Mouse (Mus musculus) heart, postnatal 10 days (tissue): Measurements from ENCODE around the gene Mybpc3. TPM values are rescaled to one million over a fixed set of nuclear protein-coding genes. Genes with fewer than 3 reads are reported as not detected.

Experiments
- DNase-seq, 2 experiments: peaks; one replicate each; pipeline ENCODE4 v3.0.0; 2021
- intact Hi-C: fragments of 180-260 bp; cut with DNase I; formaldehyde crosslinking; loops from one replicate; pipeline ENCODE4 v1.15.1; 2025
- total RNA-seq, 2 experiments: library from RNA; stranded (reverse); gene quantifications; 2 replicates each; pipeline ENCODE4 v1.2.3; 2021

Gene Mybpc3
- total RNA-seq, 2 experiments from 2014 or later = 1,924 to 2,166 TPM

GRCm38 (mm10) chr2:91118647-91119046, 703 bp downstream of the Mybpc3 start:
- intact Hi-C loops = loop anchor here (5.0 kb wide), 2 partner anchors 119 to 139 kb away; partner anchors contain the start of genes Ddb2 and Pacsin3
- DNase-seq = peak; percentile 87

DNA sequence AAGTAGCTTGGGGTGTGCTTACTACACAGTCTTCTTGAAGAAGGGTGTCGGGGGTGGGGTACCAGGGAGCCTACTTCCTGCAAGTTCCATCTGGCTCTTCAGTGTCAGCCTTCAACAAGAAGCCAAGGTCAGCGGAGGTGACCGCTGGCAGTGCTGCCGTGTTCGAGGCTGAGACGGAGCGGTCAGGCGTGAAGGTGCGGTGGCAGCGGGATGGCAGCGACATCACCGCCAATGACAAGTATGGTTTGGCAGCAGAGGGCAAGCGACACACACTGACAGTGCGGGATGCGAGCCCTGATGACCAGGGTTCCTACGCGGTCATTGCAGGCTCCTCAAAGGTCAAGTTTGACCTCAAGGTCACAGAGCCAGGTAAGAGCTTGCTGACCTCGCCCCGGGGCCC, 1.1 kb downstream of the Mybpc3 start:
- intact Hi-C loops = loop anchor here (5.0 kb wide), 2 partner anchors 118 to 138 kb away; partner anchors contain the start of genes Ddb2 and Pacsin3
- no peak for DNase-seq

DNA sequence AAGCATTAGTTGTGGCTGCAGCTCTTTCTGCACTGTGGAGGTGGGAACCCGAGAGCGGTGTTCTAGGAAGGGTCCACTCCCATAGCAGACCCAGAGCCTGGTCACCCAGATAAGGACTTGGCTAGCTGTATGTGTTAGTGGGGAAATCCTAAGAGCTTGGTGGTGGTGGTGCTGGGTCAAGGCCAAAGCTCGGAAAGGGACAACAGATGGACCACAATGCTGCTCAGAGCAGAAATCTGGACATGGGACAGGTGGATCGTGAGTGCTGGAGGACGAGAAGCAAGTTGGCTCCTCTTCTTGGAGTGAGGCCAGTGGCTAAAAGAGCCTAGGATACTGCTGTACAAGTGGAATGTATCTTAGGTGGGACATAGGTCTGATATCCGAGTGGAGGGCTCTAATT, 1.6 kb downstream of the Mybpc3 start:
- DNase-seq = peak in 1 of 2 experiments; percentile 56
- intact Hi-C loops = loop anchor here (5.0 kb wide), 2 partner anchors 118 to 138 kb away; partner anchors contain the start of genes Ddb2 and Pacsin3

DNA sequence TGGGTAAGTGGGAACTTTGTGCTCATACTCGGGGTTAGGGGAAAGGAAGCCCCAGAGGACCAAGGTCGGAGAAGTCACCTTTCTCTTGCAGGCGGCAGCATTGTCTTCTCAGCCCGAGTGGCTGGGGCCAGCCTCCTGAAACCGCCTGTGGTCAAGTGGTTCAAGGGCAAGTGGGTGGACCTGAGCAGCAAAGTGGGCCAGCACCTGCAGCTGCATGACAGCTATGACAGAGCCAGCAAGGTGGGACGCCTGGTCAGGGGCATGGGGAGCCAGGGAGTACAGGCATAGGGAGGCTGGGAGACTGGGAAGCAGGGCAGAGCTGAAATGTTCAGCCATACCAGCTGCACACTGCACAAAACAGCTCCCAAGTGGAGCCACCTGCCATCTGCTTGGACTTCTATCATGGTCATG, 2.3 kb downstream of the Mybpc3 start:
- intact Hi-C loops = no loop called here

GRCm38 (mm10) chr2:91121011-91121410, 3.1 kb downstream of the Mybpc3 start:
- DNase-seq = peak in 1 of 2 experiments; percentile 15
- intact Hi-C loops = no loop called here

More for the DNA sequence above, 2.3 kb downstream of the Mybpc3 start:
- peak; percentile 54 to 59 for DNase-seq

DNA sequence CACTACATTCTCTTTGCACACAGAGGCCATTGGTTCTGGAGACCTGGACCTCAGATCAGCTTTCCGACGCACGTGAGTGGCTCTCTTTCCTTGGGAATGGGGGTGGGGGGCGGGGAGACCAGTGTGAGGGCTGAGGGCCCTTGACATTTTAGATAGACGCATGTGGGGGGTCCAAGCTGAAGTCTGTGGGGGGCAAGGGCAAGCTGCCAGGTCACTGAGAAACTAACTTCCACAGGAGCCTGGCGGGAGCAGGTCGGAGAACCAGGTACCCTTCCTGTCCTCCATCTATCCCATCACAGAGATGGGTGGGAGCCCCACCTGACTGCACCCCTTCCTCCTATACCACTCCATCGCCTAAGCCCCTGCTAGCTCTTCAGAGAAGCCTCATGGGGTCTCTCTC, 3.6 kb downstream of the Mybpc3 start:
- intact Hi-C loops = no loop called here
- peak in 1 of 2 experiments; percentile 3 for DNase-seq

GRCm38 (mm10) chr2:91123521-91123920, 5.6 kb downstream of the Mybpc3 start:
- peak in 1 of 2 experiments; percentile 20 for DNase-seq
- intact Hi-C loops = no loop called here

- DNase-seq = peak in 1 of 2 experiments; percentile 46
These were observed 7.2 kb downstream of the Mybpc3 start for GRCm38 (mm10) chr2:91125101-91125500.

GRCm38 (mm10) chr2:91128761-91129160, 10.8 kb downstream of the Mybpc3 start:
- intact Hi-C loops = no loop called here

More at GRCm38 (mm10) chr2:91125101-91125500, 7.2 kb downstream of the Mybpc3 start:
- intact Hi-C loops = no loop called here

GRCm38 (mm10) chr2:91130126-91130525, 12.2 kb downstream of the Mybpc3 start:
- intact Hi-C loops = no loop called here
- peak; percentile 67 to 75 for DNase-seq

More at GRCm38 (mm10) chr2:91128761-91129160, 10.8 kb downstream of the Mybpc3 start:
- no peak for DNase-seq

GRCm38 (mm10) chr2:91131251-91131650, 13.3 kb downstream of the Mybpc3 start:
- intact Hi-C loops = no loop called here

DNA sequence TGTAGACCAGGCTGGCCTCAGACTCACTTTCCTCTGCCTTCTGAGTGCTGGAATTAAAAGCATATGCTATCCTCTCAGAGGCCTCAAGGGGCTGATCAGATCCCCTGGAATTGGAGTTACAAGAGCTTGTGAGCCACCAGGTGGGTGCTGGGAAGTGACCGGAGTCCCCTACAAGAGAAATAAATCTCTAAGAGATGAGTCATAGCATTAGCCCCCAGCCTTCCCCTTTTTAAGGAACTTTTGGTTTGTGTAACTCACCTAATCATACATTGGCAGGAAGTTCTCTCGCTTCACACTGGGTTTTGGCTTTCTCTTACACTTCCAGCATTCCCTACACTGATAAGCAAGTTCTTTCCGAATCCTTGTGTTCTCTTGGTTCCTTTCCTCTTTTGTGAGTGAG, 14.1 kb downstream of the Mybpc3 start:
- intact Hi-C loops = no loop called here

More at GRCm38 (mm10) chr2:91131251-91131650, 13.3 kb downstream of the Mybpc3 start:
- DNase-seq = no peak

DNA sequence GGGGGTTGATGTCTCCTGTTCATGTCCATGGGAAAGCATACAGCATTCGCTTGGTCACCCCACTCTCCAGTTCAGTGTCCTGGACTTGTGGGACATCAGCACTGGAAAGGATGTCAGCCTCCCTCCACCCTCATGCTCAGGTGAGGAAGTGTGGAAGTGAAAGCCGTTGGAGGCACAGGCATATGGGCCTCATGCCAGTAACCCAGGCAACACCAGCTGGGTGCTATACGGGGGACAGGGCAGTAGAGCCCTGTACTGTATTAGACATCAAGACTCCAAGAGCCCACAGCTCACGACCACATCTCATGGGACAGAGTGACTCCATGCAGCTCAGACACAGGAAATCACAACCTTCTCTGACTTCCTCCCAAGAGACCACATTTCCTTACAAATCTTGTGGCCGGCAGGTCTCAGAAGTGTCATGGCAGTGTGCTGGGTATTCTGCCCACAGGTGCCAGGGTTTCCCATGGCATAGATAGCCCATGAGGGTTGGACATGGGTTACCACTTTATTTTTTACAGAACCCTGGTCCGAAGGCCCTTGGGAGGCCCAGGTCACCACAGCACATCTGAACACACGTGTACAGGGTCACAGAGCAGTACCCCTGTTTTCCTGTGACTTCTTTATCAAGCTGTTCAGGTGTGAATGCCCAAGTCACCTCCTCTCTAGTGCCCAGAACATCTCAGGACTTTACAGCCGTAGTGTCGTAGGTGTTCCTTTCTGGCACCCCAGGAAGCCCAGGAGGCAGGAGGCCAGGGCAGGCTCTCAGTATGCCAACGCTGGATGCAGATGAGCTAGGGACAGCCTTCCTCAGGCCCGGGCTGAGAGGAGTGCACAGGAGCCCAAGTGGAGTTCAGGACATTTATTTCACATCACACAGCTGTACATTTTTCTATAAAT, 18.8 kb downstream of the Mybpc3 start:
- intact Hi-C loops = no loop called here
- DNase-seq = peak; percentile 26 to 31

More for the DNA sequence above, 14.1 kb downstream of the Mybpc3 start:
- DNase-seq = peak in 1 of 2 experiments; percentile 10

DNA sequence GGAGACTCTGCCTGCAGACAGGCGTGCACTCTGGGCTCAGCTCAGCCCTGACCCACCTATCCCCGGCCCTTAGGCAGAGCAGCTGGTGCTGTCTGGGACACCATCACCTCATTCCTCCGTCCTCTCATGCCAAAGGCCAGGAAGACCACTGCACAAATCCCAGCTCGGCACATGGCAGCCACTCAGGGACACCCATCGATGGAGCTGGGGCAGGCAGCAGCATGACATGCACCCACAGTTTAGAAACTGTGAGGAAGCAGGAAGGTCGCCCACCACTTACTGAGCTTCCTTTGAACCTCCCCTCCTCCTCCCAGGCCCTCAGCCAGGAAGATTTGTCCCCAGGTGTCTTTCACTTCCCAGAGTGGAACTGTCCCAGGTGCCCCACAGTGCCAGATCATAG, 19.5 kb downstream of the Mybpc3 start:
- peak in 1 of 2 experiments; percentile 35 for DNase-seq
- intact Hi-C loops = no loop called here

DNA sequence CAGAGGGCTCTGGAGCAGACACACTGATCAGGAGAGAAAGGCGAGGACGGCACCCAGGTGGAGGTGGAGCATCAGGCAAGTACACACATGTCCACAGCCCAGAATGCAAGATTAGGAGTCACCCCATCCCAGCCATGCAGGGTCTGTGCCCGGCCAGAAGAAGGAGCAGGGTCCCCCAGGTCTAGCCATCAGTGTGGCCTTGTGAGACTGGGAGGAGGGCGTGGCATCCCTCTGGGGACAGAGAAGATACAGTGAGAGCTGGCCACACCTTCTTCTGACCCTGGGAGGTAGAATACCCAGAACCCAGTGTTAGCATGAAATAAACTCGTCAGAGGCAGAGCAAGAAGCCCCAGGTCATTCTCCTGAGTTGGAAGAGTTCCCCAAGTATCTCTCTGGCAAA, 21.4 kb downstream of the Mybpc3 start:
- intact Hi-C loops = no loop called here
- no peak for DNase-seq

GRCm38 (mm10) chr2:91139764-91140163, 21.8 kb downstream of the Mybpc3 start:
- intact Hi-C loops = no loop called here
- DNase-seq = peak in 1 of 2 experiments; percentile 22

DNA sequence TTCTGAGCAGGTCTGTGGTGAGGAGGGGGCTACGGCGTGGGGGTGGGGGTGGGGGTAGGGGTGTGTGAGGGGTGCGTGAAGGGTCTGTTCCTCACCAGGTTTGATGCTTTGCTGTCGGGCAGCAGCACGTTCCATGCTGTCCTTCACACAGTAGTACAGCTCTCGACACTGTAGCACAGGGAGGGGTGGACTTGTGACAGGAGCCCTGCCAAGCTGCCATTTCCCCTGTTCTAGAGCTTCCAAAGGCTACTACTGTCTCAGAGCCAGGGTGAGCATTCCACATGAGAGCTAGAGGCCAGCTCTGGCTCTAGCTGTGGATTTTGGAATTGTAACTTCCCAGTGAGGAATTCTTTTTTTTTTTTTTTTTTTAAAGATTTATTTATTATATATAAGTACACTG, 25.0 kb downstream of the Mybpc3 start:
- intact Hi-C loops = no loop called here

DNA sequence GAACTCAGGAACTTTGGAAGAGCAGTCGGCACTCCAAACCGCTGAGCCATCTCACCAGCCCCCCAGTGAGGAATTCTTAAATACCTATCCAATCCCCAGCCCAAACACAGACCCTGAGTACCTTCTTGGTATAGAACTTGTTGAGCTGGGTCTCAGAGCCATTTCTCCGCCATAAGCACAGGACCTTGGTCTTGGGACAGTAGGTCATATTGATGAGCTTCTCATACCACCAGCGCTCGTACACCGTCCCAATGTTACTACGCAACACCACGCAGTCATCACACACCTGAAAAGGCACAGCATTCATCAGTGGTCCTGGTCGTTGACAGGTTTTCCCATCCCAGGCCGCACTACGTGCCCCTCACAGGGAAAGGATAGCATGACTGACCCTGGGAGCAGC, 25.5 kb downstream of the Mybpc3 start:
- no peak for DNase-seq
- intact Hi-C loops = no loop called here

More for the DNA sequence above, 25.0 kb downstream of the Mybpc3 start:
- peak in 1 of 2 experiments; percentile 37 for DNase-seq

- DNase-seq = no peak
- intact Hi-C loops = no loop called here
These were observed 30.2 kb downstream of the Mybpc3 start for GRCm38 (mm10) chr2:91148101-91148500.

DNA sequence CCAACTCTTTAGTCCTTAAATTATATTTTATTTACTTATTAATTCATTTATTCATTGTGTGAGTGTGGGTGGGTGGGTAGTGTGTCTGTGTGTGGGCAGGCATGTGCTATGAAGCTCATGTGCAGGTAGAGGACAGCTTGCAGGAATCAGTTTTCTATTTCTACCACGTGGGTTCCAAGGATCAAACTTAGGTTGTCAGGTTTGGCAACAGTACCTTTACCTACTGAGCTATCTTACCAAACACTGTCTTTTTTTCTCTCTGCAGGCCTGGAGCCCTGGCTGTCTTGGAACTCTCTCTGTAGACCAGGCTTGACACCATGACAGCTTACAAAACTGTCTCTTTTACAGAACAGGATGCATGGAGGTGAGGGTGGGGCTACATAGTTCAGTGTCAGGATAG, 33.4 kb downstream of the Mybpc3 start:
- intact Hi-C loops = no loop called here
- DNase-seq = no peak

DNA sequence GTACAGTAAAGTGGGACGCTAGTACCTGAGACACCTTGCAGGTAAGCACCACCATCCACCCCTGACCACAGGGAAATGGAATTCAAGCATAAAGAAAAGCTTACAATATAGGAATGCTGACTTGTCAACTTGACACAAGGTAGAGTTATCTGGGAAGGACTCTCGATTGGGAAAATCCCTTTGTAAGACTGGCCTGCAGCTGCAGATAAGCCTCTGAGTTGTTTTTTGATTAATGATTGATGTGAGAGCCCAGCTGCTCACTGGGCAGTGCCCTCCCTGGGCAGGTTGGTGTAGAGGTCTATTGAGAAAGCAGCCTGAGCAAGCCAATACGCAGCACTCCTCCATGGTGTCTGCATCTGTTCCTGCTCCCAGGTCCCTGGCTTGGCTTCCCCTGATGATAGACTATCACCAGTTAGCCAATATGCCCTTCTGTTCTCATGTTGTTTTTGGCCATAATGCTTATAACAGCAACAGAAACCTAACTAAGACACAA, 35.0 kb downstream of the Mybpc3 start:
- no peak for DNase-seq
- intact Hi-C loops = no loop called here
